Mouse (Mus musculus) spleen, adult 2 months (tissue): Measurements from ENCODE around the gene Thsd4.

Source experiments
- CTCF ChIP-seq: fragments of 200-500 bp; IDR thresholded peaks from 2 replicates; pipeline ENCODE4 v1.5.1; 2011; ENCODE audit warnings: mild to moderate bottlenecking, inconsistent platforms; ENCODE audit not compliant: insufficient read depth, insufficient read length, insufficient replicate concordance; ENCODE audit errors: extremely low read depth
- POLR2A ChIP-seq: fragments of 200-500 bp; IDR thresholded peaks from 2 replicates; pipeline ENCODE4 v1.6.1; 2011; ENCODE audit warnings: low read depth, low read length, inconsistent platforms

- no peak for TF ChIP-seq POLR2A
- no peak for TF ChIP-seq CTCF
These were observed 259.2 kb downstream of the Thsd4 start for GRCm38 (mm10) chr9:60262515-60263140.
